Mouse (Mus musculus) cerebellum, postnatal 36 days (tissue): ENCODE measurements around the gene Prl3d3.
"Not testable (repeated sequence)": the region's sequence is repeated elsewhere in the genome, so short reads cannot be mapped to it uniquely, and the experiment has no call there.

Experiments used
- DNase-seq, 2 experiments: peaks; one replicate each; pipeline ENCODE4 v3.0.0; 2021 to 2022; ENCODE audit warnings: mixed read lengths in 2 of 2

The Prl3d3 gene

DNA sequence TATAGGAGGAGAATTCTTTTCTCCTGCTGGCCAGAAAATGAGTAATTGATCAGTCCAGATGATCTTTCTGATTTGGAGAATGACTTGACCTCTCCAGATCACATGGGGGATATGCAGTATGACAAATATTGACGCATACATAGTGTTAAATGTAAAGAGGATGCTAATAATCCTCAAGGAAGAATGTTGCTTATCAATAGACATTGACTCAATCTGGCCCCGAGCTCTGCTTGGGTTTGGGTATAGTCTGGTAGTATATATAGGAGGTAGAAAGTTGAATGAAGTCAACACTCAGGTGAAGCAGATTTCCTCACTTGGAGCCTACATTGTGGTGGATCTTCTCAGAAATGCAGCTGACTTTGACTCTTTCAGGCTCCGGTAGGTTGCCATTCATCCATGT lies at the start of gene Prl3d3:
Gene Prl3d3 (plus strand): TSS at position 301 of the 400 bp plus-strand sequence.
- DNase-seq: not testable (repeated sequence)

DNA sequence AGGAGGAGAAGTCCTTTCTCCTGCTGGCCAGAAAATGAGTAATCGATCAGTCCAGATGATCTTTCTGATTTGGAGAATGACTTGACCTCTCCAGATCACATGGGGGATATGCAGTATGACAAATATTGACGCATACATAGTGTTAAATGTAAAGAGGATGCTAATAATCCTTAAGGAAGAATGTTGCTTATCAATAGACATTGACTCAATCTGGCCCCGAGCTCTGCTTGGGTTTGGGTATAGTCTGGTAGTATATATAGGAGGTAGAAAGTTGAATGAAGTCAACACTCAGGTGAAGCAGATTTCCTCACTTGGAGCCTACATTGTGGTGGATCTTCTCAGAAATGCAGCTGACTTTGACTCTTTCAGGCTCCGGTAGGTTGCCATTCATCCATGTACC lies 35.2 kb upstream of the Prl3d3 start, which contains the start of gene Prl3d2:
Gene Prl3d2 (plus strand): TSS at position 301 of the 400 bp plus-strand sequence.
- not testable (repeated sequence) for DNase-seq

DNA sequence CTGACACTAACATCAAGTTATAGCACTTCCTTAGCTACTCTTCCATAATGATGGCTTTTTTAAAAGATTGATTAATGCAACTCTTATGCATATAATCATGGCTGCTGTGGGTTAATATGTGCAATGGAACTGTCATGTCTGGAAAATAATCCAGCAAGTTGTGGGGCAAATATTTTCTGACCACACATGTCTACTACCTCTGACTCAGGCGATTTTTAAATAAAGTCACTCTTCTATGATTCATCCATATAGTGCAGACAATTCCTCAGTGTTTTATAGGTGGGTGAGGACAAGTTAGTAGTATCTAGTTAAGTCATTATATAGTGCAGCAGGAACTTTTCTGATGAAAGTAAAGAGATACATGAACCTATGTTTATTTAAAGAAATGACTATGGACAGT lies 8.3 kb upstream of the Prl3d3 start:
- DNase-seq: no peak

DNA sequence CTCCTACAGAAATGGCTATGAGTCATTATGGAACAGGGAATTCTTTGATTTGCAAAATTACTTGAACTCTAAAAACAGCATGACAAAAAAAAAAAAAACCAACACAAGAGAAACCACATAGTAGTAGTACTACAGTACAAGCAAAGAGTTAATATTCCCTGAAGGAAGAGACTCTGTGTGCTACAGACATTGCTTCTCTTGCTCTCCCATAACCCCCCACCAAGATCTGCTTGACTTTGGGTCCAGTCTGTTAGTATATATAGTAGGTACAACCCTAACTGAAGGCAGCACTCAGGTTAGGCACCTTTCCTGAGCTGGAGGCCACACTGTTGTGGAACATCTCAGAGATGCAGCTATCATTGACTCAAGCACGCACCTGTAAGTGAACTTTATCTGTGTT lies 39.8 kb downstream of the Prl3d3 start, which contains the start of gene Prl3c1:
Gene Prl3c1 (plus strand): TSS at position 301 of the 400 bp plus-strand sequence.
- DNase-seq: no peak
